Mouse (Mus musculus) liver, adult 2 months (tissue): ENCODE measurements around the gene Hlcs.

Experiments used
- CTCF ChIP-seq: fragments of 200-500 bp; IDR thresholded peaks from 2 replicates; pipeline ENCODE4 v1.5.1; 2011; ENCODE audit warnings: low read depth, low read length, control low read depth
- POLR2A ChIP-seq: fragments of 200-500 bp; IDR thresholded peaks from 2 replicates; pipeline ENCODE4 v1.6.1; 2011; ENCODE audit warnings: low read length, control low read depth; ENCODE audit not compliant: insufficient read depth; ENCODE audit errors: extremely low read depth

GRCm38 (mm10) chr16:94180122-94180870 is 133.1 kb downstream of the Hlcs start:
- TF ChIP-seq POLR2A, result no peak
- TF ChIP-seq CTCF, result no peak
